Mouse (Mus musculus) heart, postnatal 25 days (tissue): ENCODE measurements around the gene Kirrel. TPM values are rescaled to one million over a fixed set of nuclear protein-coding genes. Genes with fewer than 3 reads are reported as not detected.

Experiments
- DNase-seq: peaks from one replicate; pipeline ENCODE4 v3.0.0; 2022; ENCODE audit warnings: low spot score
- intact Hi-C: fragments of 180-260 bp; cut with DNase I; formaldehyde crosslinking; loops from one replicate; pipeline ENCODE4 v1.15.1; 2025
- total RNA-seq, 2 experiments: library from RNA; stranded (reverse); gene quantifications; 2 replicates each; pipeline ENCODE4 v1.2.3; 2021

The Kirrel gene
- total RNA-seq, 2 experiments from 2014 or later = 7.1 to 8.4 TPM

- intact Hi-C loops = no loop called here
- DNase-seq = no peak
Observed at GRCm38 (mm10) chr3:87169402-87170015, 5.0 kb downstream of the Kirrel start.

DNA sequence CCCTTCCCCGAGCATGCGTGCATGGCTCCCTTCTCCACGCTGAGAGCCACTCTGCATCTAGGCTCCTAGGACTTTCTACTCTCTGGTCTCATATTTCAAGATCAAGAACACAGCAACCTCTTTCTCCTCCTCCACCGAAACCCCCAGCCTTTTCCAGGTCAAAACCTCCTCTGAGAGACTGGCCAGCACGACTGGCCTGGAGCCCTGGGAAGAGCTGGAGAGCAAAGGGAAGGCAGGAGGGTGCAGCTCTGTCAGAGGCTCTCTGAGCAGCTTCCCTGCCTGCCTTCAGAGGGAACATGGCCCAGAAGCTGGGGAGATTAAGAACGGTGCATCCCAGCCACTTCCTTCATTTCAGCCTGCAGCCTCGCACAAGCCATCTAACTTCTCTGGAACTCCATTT, 5.8 kb downstream of the Kirrel start:
- no peak for DNase-seq
- intact Hi-C loops = no loop called here

DNA sequence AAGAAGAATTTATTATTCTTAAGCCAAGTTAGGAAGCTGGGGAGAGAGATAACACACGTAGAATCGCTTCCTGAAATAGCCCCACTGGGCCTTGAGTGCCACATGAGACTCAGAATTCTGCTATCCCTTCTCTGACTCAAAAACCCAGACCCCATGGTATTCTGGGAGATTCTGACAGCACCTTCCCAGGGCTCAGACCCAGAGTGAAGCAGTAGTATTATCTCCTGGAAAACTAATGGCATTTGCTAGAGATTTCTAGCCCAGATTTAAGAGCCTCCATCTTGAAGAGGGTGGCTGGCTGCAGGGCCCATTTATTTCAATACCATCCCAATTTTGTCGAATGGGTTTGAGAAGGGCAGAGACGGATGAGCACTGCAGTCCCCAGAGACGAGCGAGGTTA, 6.9 kb downstream of the Kirrel start:
- DNase-seq = no peak
- intact Hi-C loops = no loop called here

- DNase-seq = no peak
- intact Hi-C loops = no loop called here
Observed at GRCm38 (mm10) chr3:87165291-87165881, 9.2 kb downstream of the Kirrel start.

- no peak for DNase-seq
- intact Hi-C loops = no loop called here
Observed at GRCm38 (mm10) chr3:87164099-87164815, 10.3 kb downstream of the Kirrel start.

DNA sequence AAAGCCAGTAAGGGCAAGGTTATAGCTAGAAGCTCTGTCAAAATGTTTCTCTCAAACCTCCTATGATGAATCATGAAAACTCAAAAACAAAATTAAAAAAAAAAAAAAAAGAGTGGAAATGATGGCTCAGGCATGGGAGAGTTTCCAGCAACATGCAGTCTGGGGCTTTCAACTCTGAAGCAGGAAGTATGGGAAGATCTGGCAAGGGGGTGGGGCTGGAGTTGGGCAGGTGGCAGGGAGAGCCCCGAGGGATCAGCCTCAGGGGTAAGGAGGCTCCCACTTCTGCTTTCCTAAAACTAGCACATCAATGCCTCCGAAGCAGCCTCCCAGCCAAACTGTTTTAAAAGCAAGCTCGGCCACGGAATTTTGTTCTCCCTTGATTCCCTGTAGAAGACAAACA, 11.4 kb downstream of the Kirrel start:
- intact Hi-C loops = no loop called here
- DNase-seq = no peak

GRCm38 (mm10) chr3:87162380-87162779, 12.2 kb downstream of the Kirrel start:
- intact Hi-C loops = no loop called here
- no peak for DNase-seq

DNA sequence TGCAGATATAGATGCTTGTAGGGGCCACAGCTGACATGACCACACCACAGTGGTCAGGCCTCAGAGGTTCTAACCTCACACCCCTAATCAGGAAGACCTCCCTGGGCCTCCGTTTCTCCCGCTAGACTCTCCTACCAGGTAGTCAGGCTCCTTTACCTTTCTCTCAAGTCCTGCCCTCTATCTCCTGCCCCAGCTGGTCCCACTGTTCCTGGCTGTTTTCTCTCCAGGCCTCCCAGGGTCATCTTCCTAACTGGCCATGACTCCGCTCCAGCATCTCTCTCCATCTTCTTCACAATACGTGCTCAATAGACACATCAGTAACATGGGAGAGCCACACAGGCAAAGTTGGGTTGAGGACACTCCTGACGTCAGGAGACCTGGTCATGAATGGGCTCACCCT, 12.9 kb downstream of the Kirrel start:
- no peak for DNase-seq
- intact Hi-C loops = no loop called here

GRCm38 (mm10) chr3:87160819-87161509, 13.6 kb downstream of the Kirrel start:
- no peak for DNase-seq
- intact Hi-C loops = no loop called here

- intact Hi-C loops = no loop called here
- no peak for DNase-seq
Observed at GRCm38 (mm10) chr3:87159190-87159589, 15.4 kb downstream of the Kirrel start.

- intact Hi-C loops = no loop called here
- DNase-seq = no peak
Observed at GRCm38 (mm10) chr3:87157767-87158291, 16.7 kb downstream of the Kirrel start.

DNA sequence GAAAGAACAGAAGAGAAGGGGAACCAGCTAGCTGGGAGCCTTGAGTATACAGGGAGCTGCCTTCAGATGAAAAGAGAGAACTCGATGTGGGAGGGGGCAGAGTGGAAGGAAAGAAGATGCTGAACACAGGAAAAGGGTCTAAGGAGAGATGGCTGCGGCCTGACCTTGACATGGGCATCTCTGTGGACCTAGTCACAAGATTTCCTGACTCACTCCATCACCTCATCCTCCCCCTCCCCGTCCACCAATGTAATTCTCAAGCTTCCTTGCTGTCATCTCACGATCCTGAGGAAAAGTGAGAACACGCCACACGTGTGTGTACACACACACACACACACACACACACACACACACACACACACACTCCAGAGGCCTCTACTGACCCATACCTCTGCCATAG, 17.2 kb downstream of the Kirrel start:
- DNase-seq = no peak
- intact Hi-C loops = no loop called here

DNA sequence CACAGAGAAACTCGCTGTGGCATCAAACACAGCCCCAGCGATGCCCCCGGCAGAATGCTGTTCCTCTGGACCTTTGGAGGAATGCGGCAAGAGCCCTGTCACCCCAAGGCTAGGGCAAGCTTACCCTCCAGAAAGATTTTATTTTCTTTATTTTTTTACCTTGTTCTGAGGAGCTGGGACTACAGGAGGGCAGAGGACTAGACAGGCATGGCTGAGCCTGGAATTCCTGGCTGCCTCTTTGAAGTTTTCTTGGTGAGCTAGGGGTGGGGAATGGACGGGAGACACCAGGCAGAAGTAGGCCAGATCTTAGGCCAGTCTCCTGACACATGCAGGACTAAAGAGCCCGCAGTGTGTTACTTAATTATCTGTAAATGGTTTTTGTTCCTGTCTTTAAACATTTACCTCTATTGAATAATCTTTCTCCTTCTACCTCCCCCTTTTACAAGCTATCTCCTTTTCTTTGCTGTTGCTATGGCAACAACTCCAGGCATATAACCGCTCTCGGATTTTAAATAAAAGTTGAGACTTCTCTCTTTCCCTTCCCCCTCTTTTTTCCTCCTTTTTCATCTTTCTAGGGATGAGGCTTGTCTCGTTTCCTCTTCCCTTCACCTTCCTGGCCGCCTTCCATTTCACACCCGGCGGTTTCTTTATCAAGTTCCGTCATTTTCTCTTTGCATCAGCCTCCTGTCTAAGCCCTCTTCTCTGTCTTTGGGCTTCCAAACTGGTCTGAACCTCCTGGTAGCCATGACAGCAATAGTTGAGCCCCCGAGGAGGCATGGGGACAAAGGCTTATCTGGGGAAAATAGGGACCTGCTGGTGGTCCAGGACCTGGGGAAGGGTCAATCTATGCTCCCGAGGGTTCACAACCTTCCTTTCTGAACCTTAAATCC, 19.9 kb downstream of the Kirrel start:
- intact Hi-C loops = no loop called here
- no peak for DNase-seq

DNA sequence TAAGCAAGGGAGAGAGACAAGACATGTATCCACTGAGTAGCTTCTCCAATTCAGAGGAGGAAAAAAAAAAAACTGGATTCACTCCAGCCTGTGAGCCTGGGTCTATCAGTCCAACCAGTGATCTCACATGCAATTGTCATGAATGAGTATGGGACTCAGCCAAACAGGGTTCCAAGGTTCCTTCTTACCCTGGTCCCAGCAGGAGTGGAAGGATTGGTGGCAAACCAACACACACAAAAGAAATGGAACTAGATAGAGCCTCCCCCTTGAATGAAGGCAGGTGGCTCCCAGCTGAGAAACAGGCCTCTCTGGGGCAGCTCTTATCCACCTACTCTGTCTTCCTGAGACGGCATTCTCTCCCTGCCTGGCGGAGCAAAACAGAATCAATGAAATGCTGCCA, 21.5 kb downstream of the Kirrel start:
- intact Hi-C loops = no loop called here
- DNase-seq = no peak

GRCm38 (mm10) chr3:87152111-87152738, 22.3 kb downstream of the Kirrel start:
- DNase-seq = no peak
- intact Hi-C loops = no loop called here

DNA sequence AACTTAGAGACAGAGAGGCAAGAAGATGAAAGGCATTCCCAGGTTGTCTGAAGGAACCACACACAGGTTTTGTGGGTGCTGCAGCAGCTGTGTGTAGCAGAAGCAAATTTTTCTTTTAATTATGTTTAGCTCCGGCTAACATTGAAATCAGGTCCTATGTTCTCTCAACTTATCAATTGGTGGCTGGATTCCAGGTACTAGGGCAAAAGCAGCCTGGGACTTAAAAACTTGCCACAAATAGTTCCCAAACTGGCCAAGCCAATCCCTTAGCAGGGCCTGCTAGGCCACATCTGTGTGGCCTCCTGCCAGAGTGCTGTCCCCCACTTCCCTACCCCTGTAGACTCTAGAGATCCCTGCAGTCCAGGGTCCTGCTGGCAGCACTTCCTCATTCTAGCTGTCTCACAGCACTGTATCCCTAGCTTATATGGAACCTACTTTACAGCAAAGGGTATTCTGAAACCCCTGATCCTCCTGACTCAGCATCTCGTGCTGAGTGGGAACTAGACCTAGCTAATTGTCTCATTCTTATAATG, 23.2 kb downstream of the Kirrel start:
- no peak for DNase-seq
- intact Hi-C loops = no loop called here

DNA sequence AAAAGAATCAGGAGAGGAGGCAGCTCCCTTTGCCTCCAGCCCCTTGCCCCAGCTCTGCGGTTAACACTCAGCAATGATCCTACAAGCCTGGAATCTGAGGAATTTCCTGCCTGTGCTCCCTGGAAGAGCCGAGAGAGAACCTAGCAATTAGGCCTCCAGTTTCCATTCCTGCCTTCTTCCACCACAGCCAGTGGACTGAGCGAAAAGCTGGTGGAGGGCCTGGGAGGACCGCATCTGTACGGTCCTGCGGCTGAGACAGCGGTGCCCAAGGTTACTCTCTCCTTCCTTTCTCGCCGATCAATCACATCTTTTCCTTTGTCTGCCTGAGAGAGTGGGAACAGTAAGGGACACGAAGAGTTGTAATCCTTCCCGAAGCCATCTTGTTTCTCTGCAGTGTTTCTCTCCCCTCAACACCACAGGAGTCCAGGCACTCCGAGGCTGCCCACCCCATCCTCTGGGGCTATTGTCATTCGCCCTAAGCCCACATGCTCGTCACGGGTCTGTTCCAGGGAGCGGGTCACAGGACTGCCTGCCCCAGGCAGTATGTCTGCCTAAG, 23.8 kb downstream of the Kirrel start:
- intact Hi-C loops = no loop called here
- DNase-seq = peak; percentile 47

- DNase-seq = no peak
- intact Hi-C loops = no loop called here
Observed at GRCm38 (mm10) chr3:87150056-87150688, 24.4 kb downstream of the Kirrel start.
